Mouse (Mus musculus): ENCODE measurements around the gene Gm10491. TPM values are rescaled to one million over a fixed set of nuclear protein-coding genes. Genes with fewer than 3 reads are reported as not detected.

The Gm10491 gene
- polyA plus RNA-seq, 1 experiment from 2014 or later, result not detected

DNA sequence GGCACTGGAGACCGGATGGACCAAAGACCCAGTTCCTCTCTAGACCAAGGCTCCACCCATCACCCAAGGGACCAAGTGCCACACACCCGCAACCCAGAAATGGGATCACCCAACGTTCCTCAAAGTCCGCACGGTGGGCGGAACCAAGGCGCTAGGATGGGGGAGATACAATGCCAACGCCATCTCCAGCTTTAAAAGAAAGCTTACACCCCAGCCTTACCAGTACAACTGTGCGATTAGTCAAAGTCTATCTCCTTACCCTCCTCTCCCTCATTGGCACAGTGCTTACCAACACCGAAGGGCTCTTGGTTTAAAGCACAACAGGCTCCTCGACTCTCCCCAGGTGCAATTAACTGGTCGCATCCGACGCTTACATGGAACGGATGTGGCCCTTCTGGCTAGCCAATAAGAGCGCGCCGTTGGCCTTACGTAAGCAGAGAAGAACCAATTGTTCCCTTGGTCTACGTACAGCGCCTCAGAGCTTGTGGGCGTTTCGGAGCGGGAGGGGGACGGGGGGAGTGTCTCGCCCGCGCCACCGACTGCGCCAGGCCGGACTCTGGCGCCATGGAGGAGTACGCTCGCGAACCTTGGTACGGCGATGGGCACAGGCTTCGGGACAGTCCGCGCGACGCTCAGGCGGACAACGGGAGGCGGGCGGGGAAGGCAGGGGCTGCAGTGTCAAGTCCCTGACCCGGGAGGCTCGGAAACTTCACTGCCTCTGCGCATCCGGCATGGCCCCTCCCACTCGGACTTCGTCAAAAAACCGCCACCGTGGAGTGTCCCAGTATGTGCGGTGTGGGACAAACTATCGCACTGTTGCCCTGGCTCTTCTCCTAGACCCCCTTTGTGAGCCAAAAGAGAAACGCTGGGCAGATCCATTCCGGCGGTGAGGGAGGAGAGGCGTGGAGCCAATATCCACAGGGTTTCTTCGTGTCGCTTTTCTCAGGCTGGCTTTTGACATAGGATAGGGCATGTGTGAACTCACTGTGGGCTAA is 8.5 kb downstream of the Gm10491 start, which contains the start of the genes Pqbp1 and Timm17b:
Pqbp1 (minus strand) TSS at position 390 of the 995 bp plus-strand sequence.
Timm17b (plus strand) TSS at position 478 of the 995 bp plus-strand sequence.
- Histone ChIP-seq H3K4me1 (replicated peaks; ENCODE audit: control insufficient read depth, insufficient read depth, low read length) (no peaks in the 10 kb centered on the region), H3K27me3 (ENCODE audit: control insufficient read depth, insufficient read depth, low read length) (no peaks in the 10 kb centered on the region), H3K36me3 (ENCODE audit: control insufficient read depth, insufficient read depth, low read length) (no peaks in the 10 kb centered on the region), H3K4me3 (ENCODE audit: low read depth, low read length) (peak within 1 kb of the TSS; percentile 58), H3K4me2 (replicated peaks; ENCODE audit: low read depth, low read length) (peak within 1 kb of the TSS; percentile 42), H3K27ac (ENCODE audit: low read depth, low read length) (peak within 1 kb of the TSS; percentile 59), H3K9ac (ENCODE audit: low read depth, low read length) (peak within 1 kb of the TSS; percentile 62), H3K9me3 (ENCODE audit: control insufficient read depth, low read length) (no peaks in the 10 kb centered on the region)
- peak; percentile 99 for ATAC-seq (ENCODE audit: low FRiP score)
- DNase-seq (ENCODE audit: low spot score), result peak; percentile 87
- WGBS, result 14% methylated on average over 52 of the region's 62 CpGs

- Histone ChIP-seq H3K9me3 (ENCODE audit: control insufficient read depth, low read length) (no peaks in the 10 kb centered on the region), H3K4me1 (replicated peaks; ENCODE audit: control insufficient read depth, insufficient read depth, low read length) (no peaks in the 10 kb centered on the region), H3K4me3 (ENCODE audit: low read depth, low read length) (peak overlapping the region; percentile 58), H3K36me3 (ENCODE audit: control insufficient read depth, insufficient read depth, low read length) (no peaks in the 10 kb centered on the region), H3K9ac (ENCODE audit: low read depth, low read length) (peak overlapping the region; percentile 49), H3K4me2 (replicated peaks; ENCODE audit: low read depth, low read length) (peak overlapping the region; percentile 42), H3K27me3 (ENCODE audit: control insufficient read depth, insufficient read depth, low read length) (no peaks in the 10 kb centered on the region), H3K27ac (ENCODE audit: low read depth, low read length) (no peak overlapping the region)
- DNase-seq (ENCODE audit: low spot score), result no peak
- ATAC-seq (ENCODE audit: low FRiP score), result no peak
- 35% methylated on average over 13 of the region's 13 CpGs for WGBS
Observed at GRCm38 (mm10) chrX:7898211-7898610, 9.4 kb downstream of the Gm10491 start.

DNA sequence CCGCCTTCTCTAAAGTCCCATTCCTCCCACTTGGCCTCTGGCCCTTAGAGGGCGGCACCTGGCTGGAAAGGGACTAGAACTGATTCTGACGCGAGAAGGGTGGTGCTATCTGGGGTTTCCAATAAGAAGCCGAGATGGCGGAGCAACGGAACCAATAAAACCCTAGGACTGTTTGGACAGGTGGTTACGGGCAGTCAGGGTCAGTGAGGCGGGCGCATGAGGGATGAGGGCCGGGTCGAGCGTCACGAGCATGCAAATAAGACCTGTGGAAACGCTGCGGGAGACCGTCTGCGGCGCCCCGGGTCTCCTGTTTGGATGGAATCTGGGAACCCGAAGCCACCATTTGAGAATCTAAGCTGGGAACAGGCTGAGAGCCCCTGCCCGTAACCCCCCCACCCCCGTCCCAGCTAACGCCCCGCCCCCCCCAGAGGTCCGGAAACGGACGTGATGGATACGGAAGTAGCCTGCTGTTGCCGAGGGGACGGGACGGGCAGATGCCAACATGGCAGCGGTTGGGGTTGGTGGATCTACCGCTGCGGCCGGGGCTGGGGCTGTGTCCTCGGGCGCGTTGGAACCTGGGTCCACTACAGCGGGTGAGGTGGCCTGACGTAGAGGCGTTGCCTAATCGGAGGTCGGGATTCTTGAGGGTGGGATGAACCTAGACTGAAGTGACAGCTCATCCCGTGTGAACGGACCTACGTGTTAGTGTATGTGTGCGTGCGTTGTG is 23.6 kb downstream of the Gm10491 start, which contains the start of gene Slc35a2:
Slc35a2 (plus strand) TSS at position 188 of the 727 bp plus-strand sequence.
- peak; percentile 86 for ATAC-seq (ENCODE audit: low FRiP score)
- 14% methylated on average over 43 of the region's 49 CpGs for WGBS

DNA sequence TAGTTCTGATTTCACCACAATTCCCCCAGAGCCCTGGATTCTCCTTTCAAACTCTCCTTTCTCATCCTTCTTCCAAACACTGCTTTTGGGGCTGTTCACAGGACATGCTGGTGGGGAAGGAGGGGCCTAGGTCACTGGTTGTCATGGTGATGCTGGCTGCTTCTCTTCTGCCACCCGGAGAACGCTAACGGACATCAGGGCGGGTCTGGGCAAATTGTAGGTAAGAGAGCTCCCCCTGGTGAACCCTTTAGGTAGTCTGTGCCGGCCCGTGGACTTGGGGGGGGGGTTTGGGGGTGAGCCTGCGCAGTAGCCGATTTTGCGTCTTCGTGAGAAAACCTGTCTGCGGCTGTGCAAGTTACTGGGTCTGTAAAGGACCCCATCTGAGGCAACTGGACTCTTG is 27.8 kb downstream of the Gm10491 start:
- ATAC-seq (ENCODE audit: low FRiP score) (peak; percentile 57), DNase-seq (ENCODE audit: low spot score) (peak; percentile 77)
- Histone ChIP-seq H3K4me3 (ENCODE audit: low read depth, low read length) (no peak overlapping the region), H3K4me1 (replicated peaks; ENCODE audit: control insufficient read depth, insufficient read depth, low read length) (peaks cover 2% of the 10 kb centered on the region; the same call in 1 of the 2 replicates), H3K9ac (ENCODE audit: low read depth, low read length) (no peak overlapping the region), H3K27me3 (ENCODE audit: control insufficient read depth, insufficient read depth, low read length) (no peaks in the 10 kb centered on the region), H3K27ac (ENCODE audit: low read depth, low read length) (no peak overlapping the region), H3K9me3 (ENCODE audit: control insufficient read depth, low read length) (no peaks in the 10 kb centered on the region), H3K36me3 (ENCODE audit: control insufficient read depth, insufficient read depth, low read length) (no peaks in the 10 kb centered on the region), H3K4me2 (replicated peaks; ENCODE audit: low read depth, low read length) (peak overlapping the region; percentile 11; the same call in 1 of the 2 replicates)
- WGBS, result 7% methylated on average over 11 of the region's 11 CpGs

More for the DNA sequence above, 23.6 kb downstream of the Gm10491 start, which contains the start of gene Slc35a2:
- Histone ChIP-seq H3K4me3 (ENCODE audit: low read depth, low read length) (peak within 1 kb of the TSS; percentile 50), H3K4me1 (replicated peaks; ENCODE audit: control insufficient read depth, insufficient read depth, low read length) (no peaks in the 10 kb centered on the region; the same call in 1 of the 2 replicates), H3K27me3 (ENCODE audit: control insufficient read depth, insufficient read depth, low read length) (no peaks in the 10 kb centered on the region), H3K4me2 (replicated peaks; ENCODE audit: low read depth, low read length) (peak within 1 kb of the TSS; percentile 56), H3K9me3 (ENCODE audit: control insufficient read depth, low read length) (no peaks in the 10 kb centered on the region), H3K36me3 (ENCODE audit: control insufficient read depth, insufficient read depth, low read length) (no peaks in the 10 kb centered on the region), H3K9ac (ENCODE audit: low read depth, low read length) (peak within 1 kb of the TSS; percentile 52), H3K27ac (ENCODE audit: low read depth, low read length) (peak within 1 kb of the TSS; percentile 72)
- peak; percentile 74 for DNase-seq (ENCODE audit: low spot score)

DNA sequence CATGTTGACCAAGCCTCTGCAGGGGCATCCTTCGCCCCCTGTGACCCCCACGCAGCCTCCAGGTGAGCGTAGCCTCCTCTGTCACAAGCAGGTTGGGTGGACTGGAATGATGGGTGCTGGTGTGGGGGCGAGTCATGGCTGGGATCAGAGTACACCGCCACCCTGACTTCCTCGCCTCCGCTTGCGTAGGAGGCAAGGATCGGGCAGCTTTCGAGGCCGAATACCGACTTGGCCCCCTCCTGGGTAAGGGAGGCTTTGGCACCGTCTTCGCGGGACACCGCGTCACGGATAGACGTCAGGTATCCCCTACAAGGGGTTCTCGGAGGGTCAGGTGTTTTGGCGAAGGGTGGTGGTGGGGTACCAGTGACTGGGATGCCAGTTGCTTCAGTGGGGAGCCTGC is 29.1 kb downstream of the Gm10491 start:
- Histone ChIP-seq H3K27ac (ENCODE audit: low read depth, low read length) (no peak overlapping the region), H3K4me3 (ENCODE audit: low read depth, low read length) (peak overlapping the region; percentile 42), H3K4me2 (replicated peaks; ENCODE audit: low read depth, low read length) (peak overlapping the region; percentile 89), H3K9ac (ENCODE audit: low read depth, low read length) (peak overlapping the region; percentile 42), H3K4me1 (replicated peaks; ENCODE audit: control insufficient read depth, insufficient read depth, low read length) (0 out of 2 replicates have a peak, but pooled peaks cover 2% of the 10 kb centered on the region), H3K9me3 (ENCODE audit: control insufficient read depth, low read length) (no peaks in the 10 kb centered on the region), H3K27me3 (ENCODE audit: control insufficient read depth, insufficient read depth, low read length) (no peaks in the 10 kb centered on the region), H3K36me3 (ENCODE audit: control insufficient read depth, insufficient read depth, low read length) (no peaks in the 10 kb centered on the region)
- WGBS, result 8% methylated on average over 21 of the region's 21 CpGs
- ATAC-seq (ENCODE audit: low FRiP score), result peak; percentile 42; the same call in 1 of the 2 replicates
- DNase-seq (ENCODE audit: low spot score), result peak; percentile 14

- H3K9me3 ChIP-seq (ENCODE audit: control insufficient read depth, low read length), result no peaks in the 10 kb centered on the region
- H3K9ac ChIP-seq (ENCODE audit: low read depth, low read length), result peak within 1 kb of the TSS; percentile 42
- DNase-seq (ENCODE audit: low spot score) (peak; percentile 75), ATAC-seq (ENCODE audit: low FRiP score) (peak; percentile 89)
- 0 out of 2 replicates have a peak, but pooled peaks cover 2% of the 10 kb centered on the region for H3K4me1 ChIP-seq (replicated peaks; ENCODE audit: control insufficient read depth, insufficient read depth, low read length)
- peak within 1 kb of the TSS; percentile 89 for H3K4me2 ChIP-seq (replicated peaks; ENCODE audit: low read depth, low read length)
- no peak within 1 kb of the TSS for H3K27ac ChIP-seq (ENCODE audit: low read depth, low read length)
- WGBS, result 19% methylated on average over 37 of the region's 38 CpGs
- H3K27me3 ChIP-seq (ENCODE audit: control insufficient read depth, insufficient read depth, low read length), result no peaks in the 10 kb centered on the region
- H3K36me3 ChIP-seq (ENCODE audit: control insufficient read depth, insufficient read depth, low read length), result no peaks in the 10 kb centered on the region
- H3K4me3 ChIP-seq (ENCODE audit: low read depth, low read length), result peak within 1 kb of the TSS; percentile 42
Observed at GRCm38 (mm10) chrX:7878007-7878419, 29.6 kb downstream of the Gm10491 start, which contains the start of gene Pim2. Gene Pim2 (plus strand): TSS chrX:7878262.

- Histone ChIP-seq H3K27me3 (ENCODE audit: control insufficient read depth, insufficient read depth, low read length) (no peaks in the 10 kb centered on the region), H3K4me3 (ENCODE audit: low read depth, low read length) (no peak overlapping the region), H3K36me3 (ENCODE audit: control insufficient read depth, insufficient read depth, low read length) (no peaks in the 10 kb centered on the region), H3K9ac (ENCODE audit: low read depth, low read length) (no peak overlapping the region), H3K27ac (ENCODE audit: low read depth, low read length) (no peak overlapping the region), H3K4me1 (replicated peaks; ENCODE audit: control insufficient read depth, insufficient read depth, low read length) (no peaks in the 10 kb centered on the region), H3K4me2 (replicated peaks; ENCODE audit: low read depth, low read length) (no peak overlapping the region), H3K9me3 (ENCODE audit: control insufficient read depth, low read length) (no peaks in the 10 kb centered on the region)
- ATAC-seq (ENCODE audit: low FRiP score) (no peak), DNase-seq (ENCODE audit: low spot score) (no peak)
- WGBS, result 31% methylated on average over 3 of the region's 3 CpGs
Observed at GRCm38 (mm10) chrX:7869826-7870225, 37.8 kb downstream of the Gm10491 start.

- Histone ChIP-seq H3K4me1 (replicated peaks; ENCODE audit: control insufficient read depth, insufficient read depth, low read length) (no peaks in the 10 kb centered on the region), H3K27ac (ENCODE audit: low read depth, low read length) (no peak overlapping the region), H3K9me3 (ENCODE audit: control insufficient read depth, low read length) (no peaks in the 10 kb centered on the region), H3K9ac (ENCODE audit: low read depth, low read length) (no peak overlapping the region), H3K36me3 (ENCODE audit: control insufficient read depth, insufficient read depth, low read length) (no peaks in the 10 kb centered on the region), H3K27me3 (ENCODE audit: control insufficient read depth, insufficient read depth, low read length) (no peaks in the 10 kb centered on the region), H3K4me2 (replicated peaks; ENCODE audit: low read depth, low read length) (no peak overlapping the region), H3K4me3 (ENCODE audit: low read depth, low read length) (no peak overlapping the region)
- DNase-seq (ENCODE audit: low spot score), result no peak
- ATAC-seq (ENCODE audit: low FRiP score), result no peak
- WGBS, result 35% methylated on average over 2 of the region's 2 CpGs
Observed at GRCm38 (mm10) chrX:7868506-7868905, 39.1 kb downstream of the Gm10491 start.

All from hindbrain, embryonic 11.5 days (tissue).